Mouse (Mus musculus) forebrain, embryonic 14.5 days (tissue): ENCODE data around the gene Cdca4. TPM values are rescaled to one million over a fixed set of nuclear protein-coding genes. Genes with fewer than 3 reads are reported as not detected.

Experiments
- ATAC-seq: fragments of 200-750 bp; cut with Nextera tagmentation; 2 replicates; pipeline ENCODE4 v1.8.0; 2017; ENCODE audit warnings: mild to moderate bottlenecking, moderate library complexity
- DNase-seq: peaks from one replicate; pipeline ENCODE4 v3.0.0-alpha.2; 2015; ENCODE audit warnings: low spot score
- H3K27ac ChIP-seq: fragments of 300-500 bp; sonication (generic); 2 replicates; pipeline ENCODE4 v1.5.1; 2014; ENCODE audit warnings: low read depth, mild to moderate bottlenecking, control low read depth, low read length, moderate library complexity
- H3K27me3 ChIP-seq: fragments of 300-500 bp; sonication (generic); replicated peaks from 2 replicates; pipeline ENCODE4 v1.6.1; 2014; ENCODE audit warnings: low read length, control low read depth, mixed read lengths; ENCODE audit not compliant: control insufficient read depth, insufficient read depth
- H3K36me3 ChIP-seq: fragments of 300-500 bp; sonication (generic); 2 replicates; pipeline ENCODE4 v1.6.1; 2014; ENCODE audit warnings: low read length, control low read depth; ENCODE audit not compliant: control insufficient read depth, insufficient read depth
- H3K4me1 ChIP-seq: fragments of 300-500 bp; sonication (generic); 2 replicates; pipeline ENCODE4 v1.6.1; 2014; ENCODE audit warnings: antibody characterized with exemption, low read length, control low read depth; ENCODE audit not compliant: control insufficient read depth, insufficient read depth
- H3K4me2 ChIP-seq: fragments of 300-500 bp; sonication (generic); 2 replicates; pipeline ENCODE4 v1.6.1; 2014; ENCODE audit warnings: mild to moderate bottlenecking, control low read depth, low read length
- H3K4me3 ChIP-seq: fragments of 300-500 bp; sonication (generic); 2 replicates; pipeline ENCODE4 v1.5.1; 2014; ENCODE audit warnings: low read depth, low read length, control low read depth
- H3K9ac ChIP-seq: fragments of 300-500 bp; sonication (generic); 2 replicates; pipeline ENCODE4 v1.6.1; 2014; ENCODE audit warnings: mild to moderate bottlenecking, low read length, control low read depth, moderate library complexity
- H3K9me3 ChIP-seq: fragments of 300-500 bp; sonication (generic); replicated peaks from 2 replicates; pipeline ENCODE4 v1.6.1; 2016; ENCODE audit warnings: low read length, control low read depth, mixed read lengths; ENCODE audit not compliant: control insufficient read depth
- WGBS: fragments of 180-500 bp; shearing (Covaris S2); extraction: QIAGEN DNeasy Blood & Tissue Kit; methylation state at CpG from one replicate; pipeline ENCODE4 v1.1.7; 2014; 5-methylcytosine and 5-hydroxymethylcytosine counted together
- polyA plus RNA-seq: library from polyadenylated mRNA; unstranded; fragments of >200 nt; fragmentation: Nextera tagmentation; extraction: Ambion mirVana; gene quantifications from 2 replicates; pipeline ENCODE4 v1.2.1, GENCODE M21; 2014

Gene Cdca4
- polyA plus RNA-seq, 1 experiment from 2014 or later, result 112 TPM

DNA sequence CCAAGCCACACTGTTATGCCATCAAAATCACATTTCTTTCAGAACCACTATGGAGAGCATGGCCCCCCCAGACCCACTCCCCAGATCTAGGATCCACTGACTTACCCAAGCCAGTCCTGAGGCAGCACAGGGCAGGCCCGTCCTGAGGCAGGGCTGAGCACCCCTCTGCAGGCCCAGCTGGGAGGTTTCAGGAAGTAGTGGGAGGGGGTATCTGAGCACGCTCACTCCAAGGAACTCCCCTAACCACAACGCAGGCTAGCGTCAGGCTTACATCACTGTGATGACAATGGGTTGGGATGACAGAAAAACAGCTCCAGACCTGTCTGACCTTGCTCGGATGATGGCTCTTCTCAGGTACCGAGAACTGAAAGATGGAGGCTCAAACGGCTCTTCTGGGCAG, 31.5 kb upstream of the Cdca4 start:
- no peak overlapping the region for H3K27ac ChIP-seq
- H3K4me2 ChIP-seq, result no peak overlapping the region
- no peaks in the 10 kb centered on the region for H3K4me1 ChIP-seq
- no peak overlapping the region for H3K9ac ChIP-seq
- H3K36me3 ChIP-seq, result no peaks in the 10 kb centered on the region
- no peaks in the 10 kb centered on the region for H3K27me3 ChIP-seq
- ATAC-seq, result no peak
- H3K9me3 ChIP-seq, result no peaks in the 10 kb centered on the region
- 72% methylated on average over 7 of the region's 7 CpGs for WGBS
- H3K4me3 ChIP-seq, result no peak overlapping the region
- no peak for DNase-seq

DNA sequence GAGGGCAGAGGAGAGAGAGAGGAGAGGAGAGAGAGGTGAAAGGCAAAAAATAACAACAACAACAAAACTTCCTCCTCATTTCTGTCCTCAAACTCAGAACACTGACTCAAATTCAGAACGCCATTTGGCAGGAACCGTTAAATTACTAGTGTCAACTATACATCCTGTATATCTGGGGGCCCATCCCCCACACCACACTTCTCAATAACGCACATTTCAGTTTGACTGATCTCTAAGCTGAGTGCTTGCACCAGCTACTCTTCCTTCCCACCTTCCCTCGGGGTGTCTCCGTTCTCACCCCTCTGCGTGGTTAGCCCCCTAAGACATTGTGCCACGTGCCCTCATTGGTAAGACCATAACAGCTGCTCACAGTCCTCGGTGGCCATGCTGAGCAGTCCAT, 30.7 kb upstream of the Cdca4 start:
- Histone ChIP-seq H3K36me3 (no peaks in the 10 kb centered on the region), H3K27ac (no peak overlapping the region), H3K9ac (no peak overlapping the region), H3K9me3 (no peaks in the 10 kb centered on the region), H3K4me3 (no peak overlapping the region), H3K27me3 (no peaks in the 10 kb centered on the region), H3K4me1 (no peaks in the 10 kb centered on the region), H3K4me2 (no peak overlapping the region)
- 79% methylated on average over 8 of the region's 8 CpGs for WGBS
- DNase-seq, result no peak
- ATAC-seq, result no peak

DNA sequence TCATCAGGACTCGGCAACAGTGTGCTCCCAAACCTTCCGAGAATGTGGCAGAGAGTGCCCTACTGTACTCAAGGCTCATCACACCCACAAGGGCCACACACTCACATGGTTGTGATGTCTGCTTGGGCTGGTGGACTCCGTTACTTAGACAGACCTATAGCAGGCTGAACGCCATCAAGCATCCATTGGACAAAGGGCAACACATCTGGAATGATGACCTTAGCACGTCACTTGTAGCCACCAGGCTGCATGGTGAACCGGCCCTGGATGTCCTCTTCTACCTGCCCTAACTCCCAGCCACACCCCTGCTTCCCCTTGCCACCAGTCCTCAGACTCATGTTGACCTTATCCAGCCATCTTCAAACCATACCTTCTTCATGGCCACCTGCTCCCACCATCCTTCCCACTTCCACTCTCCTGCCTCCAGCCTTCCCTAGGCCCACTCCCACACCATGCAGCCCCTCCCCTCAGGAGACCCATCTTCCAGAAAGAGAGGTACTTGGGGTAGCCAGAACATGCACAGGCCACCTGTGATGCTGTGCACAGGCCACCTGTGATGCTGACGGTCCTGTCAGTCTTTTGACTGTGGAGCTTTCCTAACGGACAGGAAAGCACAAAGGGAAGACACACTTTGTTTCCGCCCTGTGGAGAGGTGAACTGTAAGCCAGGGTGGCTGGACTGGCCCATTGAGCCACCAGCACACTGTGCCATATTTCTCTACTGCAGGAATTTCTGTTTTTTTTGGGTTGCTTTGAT, 29.5 kb upstream of the Cdca4 start:
- H3K27me3 ChIP-seq, result no peaks in the 10 kb centered on the region
- no peaks in the 10 kb centered on the region for H3K36me3 ChIP-seq
- no peak for ATAC-seq

DNA sequence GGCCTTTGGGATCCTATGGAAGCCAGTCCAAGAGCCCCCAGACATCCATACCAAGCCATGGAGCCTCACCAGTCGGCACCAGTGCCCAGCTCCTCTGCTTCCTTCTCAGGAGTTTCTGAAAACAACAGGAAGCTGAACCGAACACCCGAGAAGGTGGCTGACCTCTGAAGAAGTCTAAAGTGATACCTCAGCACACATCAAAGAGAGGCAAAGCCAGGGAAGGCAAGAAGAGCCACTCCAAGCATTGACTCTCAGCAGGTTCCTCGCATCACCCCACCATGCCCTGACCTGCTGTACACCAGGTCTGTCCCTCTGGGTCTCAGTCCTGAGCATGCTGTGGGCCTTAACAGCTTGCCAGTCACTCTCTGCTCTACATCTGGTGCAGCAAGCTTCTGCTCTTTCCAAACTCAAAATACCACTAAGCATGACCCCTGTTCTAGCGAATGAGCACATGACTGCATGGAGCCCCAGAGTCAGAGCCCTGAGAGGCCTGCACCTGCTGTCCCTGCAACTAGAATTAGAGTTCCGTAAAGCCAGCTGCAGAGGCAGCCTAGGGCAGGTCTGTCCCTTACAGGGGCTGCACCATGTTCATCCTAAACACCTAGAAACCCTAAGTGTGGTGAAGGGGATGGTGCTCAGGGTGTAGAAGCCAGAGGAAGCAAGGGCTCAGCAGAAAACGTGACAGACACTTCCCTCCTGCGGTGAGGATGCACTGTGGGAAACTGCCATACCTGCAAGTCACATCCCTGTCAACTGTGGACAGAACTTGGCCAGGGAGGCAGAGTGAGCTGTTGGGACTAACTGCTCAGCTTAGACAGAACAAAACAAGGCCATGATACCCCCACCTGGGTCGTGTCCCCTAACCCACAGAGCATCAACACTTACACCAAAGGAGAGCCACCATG, 28.1 kb upstream of the Cdca4 start:
- H3K9me3 ChIP-seq, result no peaks in the 10 kb centered on the region
- WGBS, result 71% methylated on average over 9 of the region's 9 CpGs
- H3K4me2 ChIP-seq, result no peak overlapping the region
- H3K36me3 ChIP-seq, result no peaks in the 10 kb centered on the region
- H3K4me3 ChIP-seq, result no peak overlapping the region
- no peaks in the 10 kb centered on the region for H3K4me1 ChIP-seq
- H3K27me3 ChIP-seq, result no peaks in the 10 kb centered on the region
- no peak overlapping the region for H3K9ac ChIP-seq
- no peak for DNase-seq
- no peak for ATAC-seq
- no peak overlapping the region for H3K27ac ChIP-seq

More for the DNA sequence above, 29.5 kb upstream of the Cdca4 start:
- DNase-seq, result no peak
- no peak overlapping the region for H3K9ac ChIP-seq
- H3K9me3 ChIP-seq, result no peaks in the 10 kb centered on the region
- H3K4me2 ChIP-seq, result no peak overlapping the region
- 90% methylated on average over 9 of the region's 9 CpGs for WGBS
- H3K27ac ChIP-seq, result no peak overlapping the region
- H3K4me1 ChIP-seq, result no peaks in the 10 kb centered on the region
- H3K4me3 ChIP-seq, result no peak overlapping the region

DNA sequence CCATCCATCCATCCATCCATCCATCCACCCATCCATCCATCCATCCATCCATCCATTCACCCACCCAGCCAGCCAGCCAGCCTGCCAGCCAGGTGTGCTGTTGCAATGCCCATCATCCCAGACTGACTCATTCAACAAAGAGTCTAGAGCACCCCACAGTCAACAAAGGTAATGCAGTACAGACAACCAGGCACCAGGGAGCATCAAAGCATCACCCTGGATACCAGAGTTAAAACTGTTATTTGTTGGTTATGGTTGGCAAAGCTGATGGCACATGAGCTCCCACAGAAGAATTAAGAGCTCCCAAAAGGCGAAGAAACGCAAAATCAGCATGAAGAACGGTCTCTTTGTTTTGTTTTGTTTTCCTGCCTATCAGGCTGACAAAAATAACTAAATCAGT, 27.1 kb upstream of the Cdca4 start:
- H3K36me3 ChIP-seq, result no peaks in the 10 kb centered on the region
- no peak overlapping the region for H3K27ac ChIP-seq
- ATAC-seq, result no peak
- 93% methylated on average over 3 of the region's 3 CpGs for WGBS
- H3K9ac ChIP-seq, result no peak overlapping the region
- H3K4me1 ChIP-seq, result no peaks in the 10 kb centered on the region
- no peak for DNase-seq
- no peaks in the 10 kb centered on the region for H3K9me3 ChIP-seq
- H3K27me3 ChIP-seq, result no peaks in the 10 kb centered on the region
- H3K4me3 ChIP-seq, result no peak overlapping the region
- H3K4me2 ChIP-seq, result no peak overlapping the region

DNA sequence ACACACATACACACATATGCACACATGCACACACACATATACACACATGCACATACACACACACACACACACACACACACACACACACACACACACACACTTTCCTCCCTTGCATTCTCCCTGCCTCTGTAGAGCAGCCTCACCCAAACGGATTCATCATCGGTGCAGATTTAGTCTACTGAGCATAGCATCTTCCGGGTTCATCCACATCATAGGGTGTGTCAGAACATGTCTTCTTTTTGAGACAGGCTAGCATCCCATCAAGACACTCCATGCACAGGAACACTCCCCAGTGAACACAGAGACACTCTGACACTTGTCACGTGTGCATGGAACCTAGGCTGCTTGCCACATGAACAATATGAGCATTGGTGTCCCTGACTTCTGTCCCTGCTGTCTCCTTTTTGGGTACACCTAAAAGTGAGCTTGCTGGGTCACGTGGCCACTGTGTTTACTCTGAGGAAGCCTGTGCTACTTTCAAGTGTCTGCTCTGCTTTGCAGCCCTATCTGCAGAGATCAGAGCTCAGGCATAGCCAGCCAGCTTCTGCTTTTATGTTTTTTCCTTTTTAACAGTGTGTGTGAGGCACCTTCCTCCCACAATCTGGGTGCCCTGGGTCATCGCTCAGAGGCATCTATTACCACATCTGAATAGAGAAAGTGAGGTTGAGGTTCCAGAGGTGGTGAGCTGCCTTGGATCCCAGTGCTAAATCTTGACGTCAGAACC, 25.5 kb upstream of the Cdca4 start:
- no peak overlapping the region for H3K4me2 ChIP-seq
- H3K9ac ChIP-seq, result no peak overlapping the region
- no peaks in the 10 kb centered on the region for H3K4me1 ChIP-seq
- 76% methylated on average over 7 of the region's 7 CpGs for WGBS
- H3K27ac ChIP-seq, result no peak overlapping the region
- H3K9me3 ChIP-seq, result no peaks in the 10 kb centered on the region
- no peaks in the 10 kb centered on the region for H3K36me3 ChIP-seq
- H3K4me3 ChIP-seq, result no peak overlapping the region
- no peak for DNase-seq
- H3K27me3 ChIP-seq, result no peaks in the 10 kb centered on the region
- no peak for ATAC-seq

DNA sequence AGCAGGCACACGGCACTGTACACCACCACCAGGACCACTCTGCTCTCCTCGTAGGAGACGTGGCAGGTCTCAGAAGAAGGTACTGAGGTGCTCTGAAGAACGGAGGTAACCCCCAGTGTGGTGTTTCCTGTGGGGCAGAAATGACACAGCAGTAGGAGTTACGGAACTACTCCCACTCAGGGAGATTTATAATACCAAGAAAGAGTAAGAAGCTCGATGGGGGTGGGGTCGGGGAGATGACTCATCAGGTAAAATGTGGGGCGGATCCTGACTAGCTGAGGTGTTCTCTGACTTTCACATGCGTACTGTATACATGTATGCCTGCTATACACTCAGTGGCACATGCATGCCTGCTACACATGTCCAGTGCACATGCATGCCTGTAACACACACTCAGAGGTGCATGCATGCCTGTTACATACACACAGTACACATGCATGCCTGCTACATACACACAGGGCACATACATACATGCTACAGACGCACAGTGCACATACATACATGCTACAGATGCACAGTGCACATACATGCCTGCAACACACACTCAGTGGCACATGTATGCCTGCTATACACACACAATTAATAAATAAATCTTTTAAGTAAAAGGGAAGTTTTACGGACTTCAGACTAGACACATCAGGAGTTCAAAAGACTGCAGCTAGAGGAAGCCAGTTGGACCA, 24.0 kb upstream of the Cdca4 start:
- Histone ChIP-seq H3K36me3 (no peaks in the 10 kb centered on the region), H3K9me3 (no peaks in the 10 kb centered on the region), H3K4me2 (no peak overlapping the region), H3K27me3 (no peaks in the 10 kb centered on the region), H3K4me1 (no peaks in the 10 kb centered on the region), H3K4me3 (no peak overlapping the region), H3K9ac (no peak overlapping the region), H3K27ac (no peak overlapping the region)
- 88% methylated on average over 11 of the region's 11 CpGs for WGBS
- DNase-seq (no peak), ATAC-seq (no peak)

DNA sequence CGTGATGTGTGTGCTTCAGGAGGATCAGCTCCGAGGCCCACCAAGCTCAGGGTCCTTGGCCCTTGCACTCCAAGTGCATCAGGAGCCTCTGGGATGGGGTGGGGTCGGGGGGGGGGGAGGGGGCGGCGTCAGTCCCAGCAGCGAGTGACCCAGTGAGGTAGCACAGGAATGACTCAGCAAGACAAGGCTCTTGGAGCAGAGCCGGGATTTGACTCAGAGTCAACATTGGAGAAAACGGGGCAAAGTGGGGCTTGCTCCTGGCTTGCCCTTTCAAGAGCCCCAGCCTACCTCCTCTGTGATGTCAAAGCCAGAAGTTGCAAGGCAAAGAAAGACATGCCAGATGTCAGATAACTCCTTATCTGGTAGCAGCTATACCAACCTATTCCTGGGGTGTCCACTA, 21.9 kb upstream of the Cdca4 start:
- H3K9ac ChIP-seq, result no peak overlapping the region

More for the DNA sequence above, 21.9 kb upstream of the Cdca4 start:
- no peaks in the 10 kb centered on the region for H3K27me3 ChIP-seq
- no peaks in the 10 kb centered on the region for H3K9me3 ChIP-seq
- no peak overlapping the region for H3K4me3 ChIP-seq
- no peak overlapping the region for H3K27ac ChIP-seq
- H3K4me2 ChIP-seq, result no peak overlapping the region
- 54% methylated on average over 8 of the region's 8 CpGs for WGBS
- no peak for DNase-seq
- H3K36me3 ChIP-seq, result no peaks in the 10 kb centered on the region
- H3K4me1 ChIP-seq, result no peaks in the 10 kb centered on the region
- ATAC-seq, result no peak
